Mouse (Mus musculus) MEL (cell line): ENCODE measurements around the gene Phf2.

Source experiments
- CTCF ChIP-seq, 3 experiments: IDR thresholded peaks in 2 of 3; conservative IDR thresholded peaks in 1 of 3; 2 replicates each; pipeline ENCODE4 v1.5.1; 2011 to 2012; ENCODE audit warnings: low read length in 3 of 3, low read depth in 2 of 3, mild to moderate bottlenecking in 2 of 3, improper control_type of control experiment in 1 of 3, inconsistent platforms in 1 of 3, mixed read lengths in 1 of 3, moderate library complexity in 1 of 3; ENCODE audit not compliant: control insufficient read depth in 1 of 3, insufficient read depth in 1 of 3, poor library complexity in 1 of 3, severe bottlenecking in 1 of 3
- EP300 ChIP-seq, 2 experiments: IDR thresholded peaks; 2 replicates each; pipeline ENCODE4 v1.6.1; 2011; ENCODE audit warnings: improper control_type of control experiment in 2 of 2, low read length in 2 of 2, low read depth in 1 of 2, mild to moderate bottlenecking in 1 of 2
- MAFK ChIP-seq: IDR thresholded peaks from 2 replicates; pipeline ENCODE4 v1.6.1; 2011; ENCODE audit warnings: low read depth, mild to moderate bottlenecking, low read length, improper control_type of control experiment, borderline replicate concordance
- MAX ChIP-seq: IDR thresholded peaks from 2 replicates; pipeline ENCODE4 v1.6.1; 2011; ENCODE audit warnings: low read length, improper control_type of control experiment
- MXI1 ChIP-seq: IDR thresholded peaks from 2 replicates; pipeline ENCODE4 v1.6.1; 2011; ENCODE audit warnings: mild to moderate bottlenecking, low read depth, low read length, improper control_type of control experiment
- NRF1 ChIP-seq: IDR thresholded peaks from 2 replicates; pipeline ENCODE4 v1.6.1; 2014; ENCODE audit warnings: low read depth, mild to moderate bottlenecking, inconsistent platforms, low read length, improper control_type of control experiment, moderate library complexity; ENCODE audit not compliant: poor library complexity, insufficient read depth, severe bottlenecking
- POLR2A ChIP-seq, 2 experiments: IDR thresholded peaks; 2 replicates each; pipeline ENCODE4 v1.6.1; 2011 to 2012; ENCODE audit warnings: low read length in 2 of 2, mild to moderate bottlenecking in 2 of 2, control low read depth in 1 of 2, improper control_type of control experiment in 1 of 2, low read depth in 1 of 2, moderate library complexity in 1 of 2; ENCODE audit not compliant: control insufficient read depth in 1 of 2, insufficient read depth in 1 of 2, poor library complexity in 1 of 2
- POLR2AphosphoS2 ChIP-seq: IDR thresholded peaks from 2 replicates; pipeline ENCODE4 v1.6.1; 2011; ENCODE audit warnings: low read length, improper control_type of control experiment
- POLR2AphosphoS5 ChIP-seq: IDR thresholded peaks from 2 replicates; pipeline ENCODE4 v1.6.1; 2012; ENCODE audit warnings: low read depth, borderline replicate concordance, mild to moderate bottlenecking, inconsistent platforms, low read length, moderate library complexity, mixed read lengths
- RAD21 ChIP-seq: IDR thresholded peaks from 2 replicates; pipeline ENCODE4 v1.6.1; 2011; ENCODE audit warnings: mild to moderate bottlenecking, low read depth, low read length, improper control_type of control experiment
- USF2 ChIP-seq, 2 experiments: IDR thresholded peaks; 2 replicates each; pipeline ENCODE4 v1.6.1; 2011 to 2012; ENCODE audit warnings: improper control_type of control experiment in 2 of 2, low read length in 2 of 2, borderline replicate concordance in 1 of 2, inconsistent platforms in 1 of 2, low read depth in 1 of 2, mild to moderate bottlenecking in 1 of 2; ENCODE audit not compliant: insufficient read depth in 1 of 2
- ZKSCAN1 ChIP-seq: IDR thresholded peaks from 2 replicates; pipeline ENCODE4 v1.6.1; 2012; ENCODE audit warnings: low read depth, mild to moderate bottlenecking, inconsistent platforms, low read length, improper control_type of control experiment, moderate library complexity
- ZNF384 ChIP-seq: IDR thresholded peaks from 2 replicates; pipeline ENCODE4 v1.6.1; 2012; ENCODE audit warnings: low read depth, mild to moderate bottlenecking, inconsistent platforms, low read length, improper control_type of control experiment

GRCm38 (mm10) chr13:48869950-48870770, 759 bp downstream of the Phf2 start:
- TF ChIP-seq CTCF (IDR thresholded peaks at IDR 0.05 in 2 of 3, conservative IDR thresholded peaks at IDR 0.05 in 1 of 3; ENCODE audit: control insufficient read depth in 1 of 3, insufficient read depth in 1 of 3, low read depth in 2 of 3, low read length in 3 of 3, poor library complexity in 1 of 3, severe bottlenecking in 1 of 3) (no peak), NRF1 (no peak), POLR2A (IDR thresholded peaks at IDR 0.05; ENCODE audit: control insufficient read depth in 1 of 2, insufficient read depth in 1 of 2, low read depth in 1 of 2, low read length in 2 of 2, poor library complexity in 1 of 2) (peak; percentile 18 to 46; a peak in 1 of 4 replicates), USF2 (IDR thresholded peaks at IDR 0.05; ENCODE audit: borderline replicate concordance in 1 of 2, insufficient read depth in 1 of 2, low read depth in 1 of 2, low read length in 2 of 2) (no peak), MAX (peak; percentile 23; the same call in 1 of the 2 replicates), POLR2AphosphoS2 (no peak), MXI1 (no peak), RAD21 (no peak), ZKSCAN1 (no peak), MAFK (no peak), EP300 (IDR thresholded peaks at IDR 0.05; ENCODE audit: low read depth in 1 of 2, low read length in 2 of 2) (no peak), ZNF384 (no peak), POLR2AphosphoS5 (no peak)
